Comparison of ENCODE assay signal across 20 mouse cellular contexts in genomic region chr2:135101292-135101691, GRCm38 (mm10).
DNase-seq lines count a peak whose midpoint lies in the region; ATAC-seq and TF ChIP-seq lines count a peak whose summit lies in the region.
"Had no signal": no experiment of that assay in that cellular context is flagged by ENCODE, and none has a peak within 500 bp of the region (broad histone marks: within the 10 kb centered on the region; RNA-seq: fewer than 3 reads in every experiment).

No protein-coding gene starts in this region.

- no peak overlapping the region for H3K27ac ChIP-seq in hindbrain, embryonic 11.5 days (ENCODE audit: low read depth, low read length)
- H3K27ac ChIP-seq in hindbrain, embryonic 10.5 days, result no peak overlapping the region
- no peak overlapping the region for H3K27ac ChIP-seq in forebrain, postnatal 0 days (ENCODE audit: low read depth, low read length)
- H3K27ac ChIP-seq in neural tube, embryonic 15.5 days (replicated peaks), result peak overlapping the region; percentile 58; the same call in 1 of the 2 replicates
- H3K27ac ChIP-seq: embryonic facial prominence, embryonic 12.5 days; limb, embryonic 10.5 days; stomach, embryonic 15.5 days had no signal

- no peaks in the 10 kb centered on the region for H3K27me3 ChIP-seq in hindbrain, embryonic 11.5 days (ENCODE audit: control insufficient read depth, insufficient read depth, low read length)
- H3K27me3 ChIP-seq in hindbrain, embryonic 10.5 days (ENCODE audit: insufficient read depth, poor library complexity, severe bottlenecking), result no peaks in the 10 kb centered on the region
- H3K27me3 ChIP-seq in forebrain, postnatal 0 days (ENCODE audit: insufficient read depth, low read length), result no peaks in the 10 kb centered on the region
- H3K27me3 ChIP-seq in neural tube, embryonic 15.5 days (replicated peaks), result no peaks in the 10 kb centered on the region
- H3K27me3 ChIP-seq: embryonic facial prominence, embryonic 12.5 days; heart, embryonic 12.5 days; stomach, embryonic 15.5 days had no signal

- intact Hi-C loops in left cerebral cortex, postnatal 14 days (cut with DNase I), result no loop called here

- no peak overlapping the region for H3K9ac ChIP-seq in hindbrain, embryonic 11.5 days (ENCODE audit: low read depth, low read length)
- no peak overlapping the region for H3K9ac ChIP-seq in forebrain, postnatal 0 days
- no peak overlapping the region for H3K9ac ChIP-seq in neural tube, embryonic 15.5 days (replicated peaks)
- H3K9ac ChIP-seq: embryonic facial prominence, embryonic 12.5 days; heart, embryonic 12.5 days; stomach, embryonic 15.5 days had no signal

- no peaks in the 10 kb centered on the region for H3K36me3 ChIP-seq in hindbrain, embryonic 11.5 days (ENCODE audit: control insufficient read depth, insufficient read depth, low read length)
- H3K36me3 ChIP-seq in hindbrain, embryonic 10.5 days, result no peaks in the 10 kb centered on the region
- H3K36me3 ChIP-seq in forebrain, postnatal 0 days (ENCODE audit: insufficient read depth), result no peaks in the 10 kb centered on the region
- H3K36me3 ChIP-seq in neural tube, embryonic 15.5 days, result no peaks in the 10 kb centered on the region
- H3K36me3 ChIP-seq: embryonic facial prominence, embryonic 12.5 days; heart, embryonic 12.5 days; limb, embryonic 10.5 days; stomach, embryonic 15.5 days had no signal

- no peaks in the 10 kb centered on the region for H3K4me1 ChIP-seq in hindbrain, embryonic 11.5 days (replicated peaks; ENCODE audit: control insufficient read depth, insufficient read depth, low read length)
- peaks cover 4% of the 10 kb centered on the region; the same call in 1 of the 2 replicates for H3K4me1 ChIP-seq in hindbrain, embryonic 10.5 days (replicated peaks)
- no peaks in the 10 kb centered on the region for H3K4me1 ChIP-seq in forebrain, postnatal 0 days (ENCODE audit: insufficient read depth)
- peaks cover 5% of the 10 kb centered on the region; the same call in 1 of the 2 replicates for H3K4me1 ChIP-seq in neural tube, embryonic 15.5 days
- H3K4me1 ChIP-seq: embryonic facial prominence, embryonic 12.5 days; heart, embryonic 12.5 days; stomach, embryonic 15.5 days had no signal

- DNase-seq in hindbrain, embryonic 11.5 days (ENCODE audit: low spot score), result peak; percentile 17
- no peak for DNase-seq in hindbrain, embryonic 10.5 days (ENCODE audit: low spot score)
- DNase-seq in forebrain, postnatal 0 days, result no peak
- DNase-seq in mesoderm, embryonic 11.5 days (ENCODE audit: low read depth, low spot score), result peak; percentile 6
- no peak for DNase-seq in left cerebral cortex, postnatal 14 days (ENCODE audit: low spot score in 2 of 2)
- DNase-seq in cerebellum, postnatal 4 days (ENCODE audit: low spot score in 2 of 2), result no peak
- DNase-seq: adrenal gland, postnatal 36 days; cerebellum, adult 9-10 months; lung, adult 2 months; lung, postnatal 36 days; spleen, adult 18-20 months had no signal

- peak; percentile 78 for ATAC-seq in hindbrain, embryonic 11.5 days (ENCODE audit: low FRiP score)
- peak; percentile 60 for ATAC-seq in forebrain, postnatal 0 days
- peak; percentile 72 for ATAC-seq in neural tube, embryonic 15.5 days (ENCODE audit: low FRiP score)
- ATAC-seq: activated CD4-positive, CD25-positive, alpha-beta regulatory T cell, adult 4 months; intestine, embryonic 16.5 days; Patski had no signal

- no peak overlapping the region for H3K4me2 ChIP-seq in hindbrain, embryonic 11.5 days (replicated peaks; ENCODE audit: low read depth, low read length)
- no peak overlapping the region for H3K4me2 ChIP-seq in forebrain, postnatal 0 days (ENCODE audit: low read depth)
- no peak overlapping the region for H3K4me2 ChIP-seq in neural tube, embryonic 15.5 days
- H3K4me2 ChIP-seq: embryonic facial prominence, embryonic 12.5 days; heart, embryonic 12.5 days; liver, embryonic 11.5 days; stomach, embryonic 15.5 days had no signal

- WGBS in hindbrain, embryonic 11.5 days, result 41% methylated on average over 4 of the region's 4 CpGs
- WGBS in hindbrain, embryonic 10.5 days, result 54% methylated on average over 4 of the region's 4 CpGs
- 55% methylated on average over 4 of the region's 4 CpGs for WGBS in forebrain, postnatal 0 days
- WGBS in neural tube, embryonic 15.5 days, result 20% methylated on average over 4 of the region's 4 CpGs

- no peak overlapping the region for H3K4me3 ChIP-seq in hindbrain, embryonic 11.5 days (ENCODE audit: low read depth, low read length)
- H3K4me3 ChIP-seq in hindbrain, embryonic 10.5 days, result no peak overlapping the region
- no peak overlapping the region for H3K4me3 ChIP-seq in forebrain, postnatal 0 days (ENCODE audit: low read depth, low read length)
- H3K4me3 ChIP-seq in neural tube, embryonic 15.5 days (replicated peaks), result no peak overlapping the region
- H3K4me3 ChIP-seq: embryonic facial prominence, embryonic 12.5 days; heart, embryonic 12.5 days; limb, embryonic 10.5 days; stomach, embryonic 15.5 days had no signal

- TF ChIP-seq CTCF in forebrain, postnatal 0 days (IDR thresholded peaks at IDR 0.05; ENCODE audit: low read depth), result no peak

- H3K9me3 ChIP-seq in hindbrain, embryonic 11.5 days (ENCODE audit: control insufficient read depth, low read length), result no peaks in the 10 kb centered on the region
- no peaks in the 10 kb centered on the region for H3K9me3 ChIP-seq in hindbrain, embryonic 10.5 days
- no peaks in the 10 kb centered on the region for H3K9me3 ChIP-seq in forebrain, postnatal 0 days (ENCODE audit: low read length)
- H3K9me3 ChIP-seq in neural tube, embryonic 15.5 days (replicated peaks), result no peaks in the 10 kb centered on the region
- H3K9me3 ChIP-seq: embryonic facial prominence, embryonic 12.5 days; heart, embryonic 12.5 days; limb, embryonic 10.5 days; stomach, embryonic 15.5 days had no signal

Comparison
In these comparisons a context has a peak if more than half of its experiments do, and no peak if none do; other contexts are left out.
1. DNase-seq: peak in hindbrain, embryonic 11.5 days (single experiment) and mesoderm, embryonic 11.5 days (single experiment); none in hindbrain, embryonic 10.5 days (single experiment), forebrain, postnatal 0 days (single experiment), left cerebral cortex, postnatal 14 days (0 of 2) and cerebellum, postnatal 4 days (0 of 2).
2. Peak in every context shown above with its lines, with median percentiles within 50 percentile points of each other: ATAC-seq.